Mouse (Mus musculus) midbrain, embryonic 13.5 days (tissue): ENCODE measurements around the gene Glrp1. TPM values are rescaled to one million over a fixed set of nuclear protein-coding genes. Genes with fewer than 3 reads are reported as not detected.
A peak's percentile ranks its signal among the peaks of the same experiment; 100 is the strongest.

Experiments used
- ATAC-seq: fragments of 200-750 bp; cut with Nextera tagmentation; 2 replicates; pipeline ENCODE4 v1.8.0; 2017; ENCODE audit warnings: mild to moderate bottlenecking, moderate TSS enrichment, moderate library complexity
- H3K27ac ChIP-seq: fragments of 300-500 bp; sonication (generic); 2 replicates; pipeline ENCODE4 v1.5.1; 2015; ENCODE audit warnings: inconsistent platforms, mild to moderate bottlenecking, moderate library complexity
- H3K27me3 ChIP-seq: fragments of 300-500 bp; sonication (generic); 2 replicates; pipeline ENCODE4 v1.6.1; 2015; ENCODE audit warnings: mild to moderate bottlenecking, inconsistent platforms
- H3K36me3 ChIP-seq: fragments of 300-500 bp; sonication (generic); 2 replicates; pipeline ENCODE4 v1.6.1; 2015; ENCODE audit warnings: mild to moderate bottlenecking, inconsistent platforms
- H3K4me1 ChIP-seq: fragments of 300-500 bp; sonication (generic); replicated peaks from 2 replicates; pipeline ENCODE4 v1.6.1; 2015; ENCODE audit warnings: inconsistent platforms
- H3K4me2 ChIP-seq: fragments of 300-500 bp; sonication (generic); replicated peaks from 2 replicates; pipeline ENCODE4 v1.6.1; 2015; ENCODE audit warnings: moderate library complexity, mild to moderate bottlenecking, inconsistent platforms
- H3K4me3 ChIP-seq: fragments of 300-500 bp; sonication (generic); replicated peaks from 2 replicates; pipeline ENCODE4 v1.5.1; 2015; ENCODE audit warnings: mild to moderate bottlenecking, inconsistent platforms
- H3K9ac ChIP-seq: fragments of 300-500 bp; sonication (generic); replicated peaks from 2 replicates; pipeline ENCODE4 v1.6.1; 2015; ENCODE audit warnings: mild to moderate bottlenecking, inconsistent platforms
- H3K9me3 ChIP-seq: fragments of 300-500 bp; sonication (generic); 2 replicates; pipeline ENCODE4 v1.6.1; 2016; ENCODE audit warnings: mild to moderate bottlenecking, inconsistent platforms
- WGBS: fragments of 180-500 bp; shearing (Covaris S2); methylation state at CpG from one replicate; pipeline ENCODE4 v1.1.7; 2015; 5-methylcytosine and 5-hydroxymethylcytosine counted together
- polyA plus RNA-seq: library from polyadenylated mRNA; unstranded; fragments of >200 nt; fragmentation: Nextera tagmentation; extraction: Ambion mirVana; gene quantifications from 2 replicates; pipeline ENCODE4 v1.2.1, GENCODE M21; 2015

Gene Glrp1
- polyA plus RNA-seq, 1 experiment from 2014 or later: not detected

DNA sequence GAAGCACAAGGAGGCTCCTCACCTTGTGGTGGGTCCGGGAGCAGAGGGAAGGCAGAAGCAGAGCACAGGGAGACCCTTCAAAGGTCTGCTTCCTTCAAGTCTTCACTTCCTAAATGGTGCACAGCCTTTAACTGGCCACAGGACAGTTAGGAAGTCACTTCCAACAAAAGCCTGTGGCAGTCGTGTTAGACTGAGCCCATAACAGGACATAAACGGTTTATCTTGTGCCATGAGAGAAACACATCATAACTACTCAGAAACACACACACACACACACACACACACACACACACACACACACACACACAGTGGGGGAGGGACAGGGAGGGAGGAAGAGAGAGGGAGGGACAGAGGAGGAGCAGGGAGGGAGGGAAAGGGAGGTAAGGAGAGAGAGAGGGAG, 15.8 kb upstream of the Glrp1 start:
- 67% methylated on average over 3 of the region's 3 CpGs for WGBS
- no peak for ATAC-seq
- Histone ChIP-seq H3K4me3 (no peak overlapping the region), H3K36me3 (no peaks in the 10 kb centered on the region), H3K4me1 (no peaks in the 10 kb centered on the region), H3K27me3 (no peaks in the 10 kb centered on the region), H3K4me2 (no peak overlapping the region), H3K9me3 (no peaks in the 10 kb centered on the region), H3K9ac (no peak overlapping the region), H3K27ac (no peak overlapping the region)

DNA sequence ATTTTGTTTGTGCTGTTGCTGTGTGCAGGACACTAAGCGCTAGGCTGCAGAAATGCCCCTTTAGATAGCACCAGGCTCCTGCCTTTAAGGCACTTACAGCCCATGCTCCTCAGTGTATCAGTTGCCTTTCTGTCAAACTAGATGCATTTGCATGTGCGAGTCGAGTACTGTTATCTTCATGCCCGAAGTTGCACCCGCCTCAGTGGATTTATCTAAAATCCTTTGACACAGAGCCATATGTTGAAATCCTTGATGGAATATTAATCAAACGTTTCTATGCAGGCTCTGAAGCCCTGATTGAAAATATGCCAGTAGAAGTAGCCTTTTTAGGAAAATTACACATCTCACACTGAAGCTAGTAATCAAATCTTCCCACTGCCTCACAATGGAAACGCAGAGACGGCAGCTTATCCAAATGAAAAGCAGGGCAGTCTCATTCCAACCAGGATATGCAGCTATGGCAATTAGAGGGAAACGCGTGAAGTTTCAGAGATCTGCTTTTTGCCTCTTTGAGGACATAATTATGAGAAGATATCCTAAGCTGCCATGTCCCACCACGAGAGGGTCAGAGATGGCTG, 11.4 kb upstream of the Glrp1 start:
- Histone ChIP-seq H3K36me3 (no peaks in the 10 kb centered on the region), H3K27ac (peak overlapping the region; percentile 22; the same call in 1 of the 2 replicates), H3K9ac (no peak overlapping the region), H3K27me3 (no peaks in the 10 kb centered on the region), H3K9me3 (no peaks in the 10 kb centered on the region), H3K4me2 (no peak overlapping the region), H3K4me3 (no peak overlapping the region), H3K4me1 (no peaks in the 10 kb centered on the region)
- 74% methylated on average over 11 of the region's 11 CpGs for WGBS
- ATAC-seq: no peak

DNA sequence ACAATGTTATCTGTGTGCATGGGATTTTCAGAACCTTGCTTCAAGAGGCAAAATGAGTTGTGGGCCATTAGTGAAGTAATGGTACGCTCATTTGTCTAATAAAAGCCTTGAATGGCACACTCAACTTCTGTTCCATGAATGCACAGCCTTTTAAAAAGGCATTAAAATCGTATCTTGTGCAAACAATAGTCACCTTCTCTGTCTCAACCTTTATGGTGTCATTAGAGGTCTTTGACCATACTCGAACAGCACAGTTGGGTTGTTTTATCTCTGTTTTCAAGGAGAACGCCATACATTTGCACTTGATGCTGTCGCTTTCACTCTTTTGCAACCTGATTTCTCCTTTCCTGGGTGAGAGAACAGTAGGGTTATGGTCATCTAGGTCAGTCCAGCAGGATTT, 3.7 kb upstream of the Glrp1 start:
- 71% methylated on average over 5 of the region's 5 CpGs for WGBS

DNA sequence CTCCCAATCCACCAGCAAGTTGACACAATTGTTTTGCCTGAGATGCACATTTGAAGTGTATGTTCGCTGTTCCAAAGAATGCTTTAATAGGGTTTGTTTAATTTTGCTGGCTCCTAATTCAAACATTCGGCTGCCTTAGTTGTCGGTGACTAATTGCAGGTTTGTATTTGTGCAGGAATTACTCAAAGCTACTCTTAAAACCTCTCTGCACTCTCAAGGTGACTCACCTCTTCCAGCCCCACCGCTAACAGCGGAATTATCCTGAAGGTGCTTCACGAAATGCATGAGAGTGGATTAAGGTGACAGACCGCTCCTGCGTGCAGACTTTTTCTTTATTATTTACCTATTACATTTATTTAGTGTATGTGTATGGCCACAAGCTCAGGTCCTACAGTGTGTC, 2.0 kb downstream of the Glrp1 start:
- no peak overlapping the region for H3K27ac ChIP-seq

More for the DNA sequence above, 3.7 kb upstream of the Glrp1 start:
- no peak overlapping the region for H3K4me3 ChIP-seq
- H3K4me2 ChIP-seq: no peak overlapping the region
- H3K9me3 ChIP-seq: no peaks in the 10 kb centered on the region
- H3K4me1 ChIP-seq: no peaks in the 10 kb centered on the region
- H3K27ac ChIP-seq: no peak overlapping the region
- H3K36me3 ChIP-seq: no peaks in the 10 kb centered on the region
- no peak overlapping the region for H3K9ac ChIP-seq
- ATAC-seq: no peak
- no peaks in the 10 kb centered on the region for H3K27me3 ChIP-seq

DNA sequence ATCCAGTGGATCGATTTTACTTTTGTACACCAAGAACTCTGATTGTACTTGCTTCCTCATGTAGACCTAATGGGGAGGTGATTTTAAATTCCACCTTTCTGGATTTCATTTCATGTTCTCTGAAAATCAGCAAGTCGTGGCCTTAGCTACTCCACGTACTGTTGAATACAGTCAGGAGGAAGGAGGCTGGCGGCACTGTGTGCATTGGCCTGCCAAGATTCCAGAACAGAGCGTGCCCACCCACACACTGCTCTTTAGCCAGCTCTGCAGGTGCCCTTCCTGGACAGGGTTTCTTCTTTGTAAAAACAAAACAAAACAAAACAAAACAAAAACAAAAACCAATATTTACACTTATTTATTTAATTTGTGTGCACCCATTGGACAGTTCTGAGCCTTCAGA, 2.7 kb downstream of the Glrp1 start:
- H3K36me3 ChIP-seq: no peaks in the 10 kb centered on the region
- H3K4me3 ChIP-seq: no peak overlapping the region
- no peak for ATAC-seq
- H3K9ac ChIP-seq: no peak overlapping the region
- no peak overlapping the region for H3K4me2 ChIP-seq
- H3K27ac ChIP-seq: no peak overlapping the region
- peaks cover 20% of the 10 kb centered on the region for H3K4me1 ChIP-seq
- no peaks in the 10 kb centered on the region for H3K9me3 ChIP-seq
- no peaks in the 10 kb centered on the region for H3K27me3 ChIP-seq
- WGBS: 88% methylated on average over 5 of the region's 5 CpGs

More for the DNA sequence above, 2.0 kb downstream of the Glrp1 start:
- H3K36me3 ChIP-seq: no peaks in the 10 kb centered on the region
- H3K4me3 ChIP-seq: no peak overlapping the region
- no peaks in the 10 kb centered on the region for H3K9me3 ChIP-seq
- no peaks in the 10 kb centered on the region for H3K27me3 ChIP-seq
- 83% methylated on average over 8 of the region's 8 CpGs for WGBS
- no peak overlapping the region for H3K4me2 ChIP-seq
- ATAC-seq: no peak
- H3K9ac ChIP-seq: no peak overlapping the region
- peaks cover 20% of the 10 kb centered on the region for H3K4me1 ChIP-seq

DNA sequence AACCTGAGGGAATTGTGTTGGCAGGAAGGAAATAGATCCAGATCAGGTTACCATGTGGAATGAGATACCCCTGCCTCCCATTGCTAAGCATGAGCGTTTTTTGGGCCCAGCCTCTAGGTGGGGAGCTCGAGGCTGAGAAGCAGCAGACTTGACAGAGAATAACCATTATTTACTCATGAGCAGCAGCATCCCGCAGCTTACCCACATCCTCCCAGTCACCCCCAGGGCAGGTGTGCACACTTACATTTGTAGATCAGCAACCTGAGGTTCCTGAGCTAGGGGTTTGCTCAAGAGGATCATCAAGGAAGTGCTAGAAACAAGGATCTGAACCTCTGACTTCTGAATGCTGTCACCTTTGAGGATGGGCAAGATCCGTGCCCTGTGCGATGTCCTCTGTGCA, 3.5 kb downstream of the Glrp1 start:
- WGBS: 88% methylated on average over 5 of the region's 5 CpGs
- ATAC-seq: no peak

DNA sequence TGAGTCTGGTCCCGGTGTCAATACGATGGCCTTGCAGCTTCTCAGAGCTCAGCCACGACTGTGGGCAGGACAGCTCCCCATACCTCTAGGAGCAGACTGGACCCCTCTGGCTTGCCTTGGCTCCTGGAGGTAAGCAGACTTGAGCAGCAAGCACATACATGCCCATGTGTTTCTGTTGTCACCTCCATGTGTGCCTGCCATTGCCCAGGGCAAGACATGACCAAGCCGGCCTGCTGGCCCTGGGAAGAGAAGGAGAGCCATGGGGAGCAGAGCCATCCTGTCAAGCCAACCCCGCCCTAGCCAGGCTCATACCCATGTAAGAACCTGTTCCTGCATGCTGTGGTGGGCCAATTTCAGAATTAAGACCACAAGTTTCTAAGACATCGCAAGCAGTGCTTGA, 4.2 kb downstream of the Glrp1 start:
- H3K4me3 ChIP-seq: no peak overlapping the region
- 69% methylated on average over 6 of the region's 6 CpGs for WGBS
- H3K9ac ChIP-seq: no peak overlapping the region
- H3K4me2 ChIP-seq: no peak overlapping the region
- H3K9me3 ChIP-seq: no peaks in the 10 kb centered on the region
- no peak overlapping the region for H3K27ac ChIP-seq
- no peak for ATAC-seq
- no peaks in the 10 kb centered on the region for H3K36me3 ChIP-seq
- no peaks in the 10 kb centered on the region for H3K27me3 ChIP-seq
- peaks cover 20% of the 10 kb centered on the region for H3K4me1 ChIP-seq

More for the DNA sequence above, 3.5 kb downstream of the Glrp1 start:
- Histone ChIP-seq H3K4me3 (no peak overlapping the region), H3K9me3 (no peaks in the 10 kb centered on the region), H3K9ac (no peak overlapping the region), H3K36me3 (no peaks in the 10 kb centered on the region), H3K27ac (no peak overlapping the region), H3K27me3 (no peaks in the 10 kb centered on the region), H3K4me2 (no peak overlapping the region), H3K4me1 (peaks cover 20% of the 10 kb centered on the region)

DNA sequence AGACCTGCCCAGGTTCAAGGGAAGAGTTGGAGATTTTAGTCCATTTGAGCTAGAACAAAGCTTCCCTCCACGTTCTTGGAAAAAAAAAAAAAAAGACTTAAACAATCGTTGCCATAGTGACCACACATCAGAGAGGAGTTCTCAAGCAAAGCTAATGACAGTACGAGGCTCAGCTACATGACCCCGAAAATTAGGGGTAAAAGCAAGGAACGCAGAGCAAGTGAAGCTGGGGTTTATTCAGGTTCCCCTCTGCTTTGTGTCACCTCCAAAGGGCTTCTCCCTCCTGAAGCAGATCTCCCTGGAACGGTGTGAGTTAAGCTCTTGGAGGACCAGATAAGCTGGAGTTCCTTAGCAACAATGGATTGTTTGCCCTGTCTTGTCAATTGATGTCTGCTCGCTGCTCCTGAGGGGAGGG, 5.3 kb downstream of the Glrp1 start:
- Histone ChIP-seq H3K9me3 (no peaks in the 10 kb centered on the region), H3K4me1 (peaks cover 20% of the 10 kb centered on the region), H3K27ac (no peak overlapping the region; the same call in 1 of the 2 replicates), H3K4me3 (no peak overlapping the region), H3K4me2 (peak overlapping the region; percentile 15), H3K27me3 (no peaks in the 10 kb centered on the region), H3K9ac (no peak overlapping the region), H3K36me3 (no peaks in the 10 kb centered on the region)
- 12% methylated on average over 7 of the region's 7 CpGs for WGBS
- peak; percentile 55; the same call in 1 of the 2 replicates for ATAC-seq

DNA sequence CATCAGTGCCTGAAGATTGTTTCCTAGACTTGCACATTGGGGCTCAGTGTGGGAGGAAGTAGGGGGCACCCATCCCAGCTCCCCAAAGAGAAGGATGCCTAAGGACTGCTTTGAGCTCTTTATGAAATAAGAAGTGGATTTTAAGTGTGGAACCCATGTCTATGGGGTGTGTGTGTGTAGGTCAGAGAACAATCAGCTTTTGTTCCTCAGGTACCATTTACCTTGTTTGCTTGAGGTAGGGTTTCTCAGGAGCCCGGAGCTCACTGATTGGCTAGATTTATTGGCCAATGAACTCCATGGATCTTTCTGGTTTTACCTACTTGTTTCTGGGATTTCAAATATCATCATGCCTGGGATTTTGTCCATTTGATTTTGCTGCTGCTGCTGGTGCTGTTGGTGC, 7.0 kb downstream of the Glrp1 start:
- H3K4me3 ChIP-seq: no peak overlapping the region
- H3K4me2 ChIP-seq: no peak overlapping the region
- 94% methylated on average over 1 of the region's 1 CpGs for WGBS
- H3K27me3 ChIP-seq: no peaks in the 10 kb centered on the region
- no peaks in the 10 kb centered on the region for H3K36me3 ChIP-seq
- peaks cover 20% of the 10 kb centered on the region for H3K4me1 ChIP-seq
- ATAC-seq: no peak
- H3K9me3 ChIP-seq: no peaks in the 10 kb centered on the region
- H3K27ac ChIP-seq: no peak overlapping the region
- H3K9ac ChIP-seq: no peak overlapping the region

DNA sequence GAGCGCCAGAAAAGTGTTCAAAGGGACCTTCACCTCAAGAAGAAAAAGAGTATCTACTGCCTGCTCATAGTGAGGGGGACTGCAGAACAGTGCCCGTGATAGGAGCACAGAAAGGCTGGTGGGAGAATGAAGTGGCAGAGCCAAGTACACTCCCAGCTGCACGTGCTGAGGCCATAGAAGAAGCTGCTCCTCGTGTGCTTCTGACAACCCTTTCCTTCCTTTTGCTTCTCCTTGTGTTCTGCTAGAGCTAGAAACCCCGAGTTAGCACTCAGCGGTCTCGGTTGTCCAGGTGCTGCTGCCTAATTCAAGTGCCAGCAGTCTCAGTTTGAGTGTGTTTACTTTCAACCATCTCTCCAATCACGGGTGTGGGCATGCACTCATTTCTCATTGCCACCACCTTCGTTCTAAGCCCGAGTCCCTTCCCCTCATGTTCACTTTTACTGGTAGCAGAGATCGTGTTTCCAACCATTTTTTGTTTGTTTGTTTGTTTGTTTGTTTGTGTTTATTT, 10.6 kb downstream of the Glrp1 start:
- 85% methylated on average over 11 of the region's 11 CpGs for WGBS
- Histone ChIP-seq H3K27ac (no peak overlapping the region), H3K9me3 (no peaks in the 10 kb centered on the region), H3K4me2 (no peak overlapping the region), H3K9ac (no peak overlapping the region), H3K4me3 (no peak overlapping the region), H3K4me1 (peaks cover 8% of the 10 kb centered on the region), H3K36me3 (no peaks in the 10 kb centered on the region), H3K27me3 (no peaks in the 10 kb centered on the region)
- no peak for ATAC-seq

DNA sequence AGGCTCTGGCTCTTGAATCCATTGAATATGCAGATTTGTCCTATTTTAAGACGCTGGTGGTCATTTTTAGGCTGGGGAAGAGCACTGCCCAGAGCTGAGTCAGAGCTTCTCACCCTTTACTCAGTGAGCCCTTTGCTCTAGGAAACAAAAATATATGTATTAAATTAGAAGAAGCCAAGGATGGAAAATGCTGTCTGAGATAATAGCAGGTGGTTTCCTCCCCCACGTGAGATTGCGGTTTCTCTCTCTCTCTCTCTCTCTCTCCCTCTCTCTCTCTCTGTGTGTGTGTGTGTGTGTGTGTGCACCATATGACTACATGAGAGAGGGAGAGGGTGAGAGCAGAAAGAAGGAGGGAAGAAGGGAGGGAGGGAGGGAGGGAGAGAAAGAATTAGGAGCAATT, 12.5 kb downstream of the Glrp1 start:
- Histone ChIP-seq H3K4me1 (no peaks in the 10 kb centered on the region), H3K4me2 (no peak overlapping the region), H3K9ac (no peak overlapping the region), H3K27me3 (no peaks in the 10 kb centered on the region), H3K36me3 (no peaks in the 10 kb centered on the region), H3K9me3 (no peaks in the 10 kb centered on the region), H3K27ac (no peak overlapping the region), H3K4me3 (no peak overlapping the region)
- WGBS: 69% methylated on average over 3 of the region's 3 CpGs
- no peak for ATAC-seq

DNA sequence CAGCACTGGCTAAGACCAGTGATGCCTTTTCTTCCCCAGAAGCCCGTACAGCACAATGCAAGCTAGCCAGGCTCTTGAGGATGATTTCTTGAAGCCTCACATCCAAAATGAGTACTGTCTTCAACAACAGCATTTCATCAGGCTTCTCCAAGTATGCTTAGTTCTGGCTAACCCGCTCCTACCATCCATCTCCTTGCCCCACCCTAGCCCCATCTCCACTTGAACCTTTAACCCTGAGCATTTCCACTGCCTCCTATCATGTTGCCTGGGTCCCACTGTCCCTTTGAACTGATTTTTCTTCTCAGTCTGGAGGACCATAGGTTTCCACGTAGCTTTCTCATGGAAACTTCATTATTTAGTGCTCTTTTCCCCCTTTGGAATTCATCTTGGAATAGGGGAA, 17.5 kb downstream of the Glrp1 start:
- Histone ChIP-seq H3K9me3 (no peaks in the 10 kb centered on the region), H3K4me1 (0 out of 2 replicates have a peak, but pooled peaks cover 3% of the 10 kb centered on the region), H3K36me3 (no peaks in the 10 kb centered on the region), H3K4me2 (no peak overlapping the region), H3K27me3 (no peaks in the 10 kb centered on the region), H3K27ac (0 out of 2 replicates have a peak overlapping the region, but pooled peaks have one; percentile 16), H3K9ac (no peak overlapping the region), H3K4me3 (no peak overlapping the region)
- WGBS: 86% methylated on average over 3 of the region's 3 CpGs
- ATAC-seq: no peak
